Mouse (Mus musculus): Measurements from ENCODE around the gene Gm5127.

Gene Gm5127

GRCm38 (mm10) chrX:106582886-106583285, at the start of gene Gm5127:
TSS of gene Gm5127 (plus strand) at chrX:106583186.
- no peak for DNase-seq (ENCODE audit: low spot score in 2 of 2)

GRCm38 (mm10) chrX:106536359-106536758, 46.6 kb upstream of the Gm5127 start:
- DNase-seq (ENCODE audit: low spot score in 2 of 2) = no peak

GRCm38 (mm10) chrX:106555457-106555856, 27.5 kb upstream of the Gm5127 start:
- no peak for DNase-seq (ENCODE audit: low spot score in 2 of 2)

GRCm38 (mm10) chrX:106578966-106579365, 4.0 kb upstream of the Gm5127 start:
- no peak for DNase-seq (ENCODE audit: low spot score in 2 of 2)

- DNase-seq (ENCODE audit: low spot score in 2 of 2) = no peak
Observed at GRCm38 (mm10) chrX:106580410-106580809, 2.6 kb upstream of the Gm5127 start.

GRCm38 (mm10) chrX:106582197-106582596, 789 bp upstream of the Gm5127 start:
- no peak for DNase-seq (ENCODE audit: low spot score in 2 of 2)

- no peak for DNase-seq (ENCODE audit: low spot score in 2 of 2)
Observed at GRCm38 (mm10) chrX:106593914-106594313, 10.9 kb downstream of the Gm5127 start.

GRCm38 (mm10) chrX:106595904-106596303, 12.9 kb downstream of the Gm5127 start:
- peak in 1 of 2 experiments; percentile 1 for DNase-seq (ENCODE audit: low spot score in 2 of 2)

- DNase-seq (ENCODE audit: low spot score in 2 of 2) = no peak
Observed at GRCm38 (mm10) chrX:106602574-106603258, 19.7 kb downstream of the Gm5127 start.

- DNase-seq (ENCODE audit: low spot score in 2 of 2) = peak; percentile 1
Observed at GRCm38 (mm10) chrX:106603386-106603785, 20.4 kb downstream of the Gm5127 start, which contains the start of gene Cysltr1. TSS of gene Cysltr1 (minus strand) at chrX:106603679.

- DNase-seq (ENCODE audit: low spot score in 2 of 2) = no peak
Observed at GRCm38 (mm10) chrX:106622512-106622911, 39.5 kb downstream of the Gm5127 start.

GRCm38 (mm10) chrX:106623667-106624066, 40.7 kb downstream of the Gm5127 start:
- no peak for DNase-seq (ENCODE audit: low spot score in 2 of 2)

GRCm38 (mm10) chrX:106628514-106628913, 45.5 kb downstream of the Gm5127 start:
- no peak for DNase-seq (ENCODE audit: low spot score in 2 of 2)

- DNase-seq (ENCODE audit: low spot score in 2 of 2) = peak in 1 of 2 experiments; percentile 3
Observed at GRCm38 (mm10) chrX:106633543-106633942, 50.6 kb downstream of the Gm5127 start.

GRCm38 (mm10) chrX:106634799-106635541, 52.0 kb downstream of the Gm5127 start:
- DNase-seq (ENCODE audit: low spot score in 2 of 2) = peak in 1 of 2 experiments; percentile 9

GRCm38 (mm10) chrX:106662101-106662500, 79.1 kb downstream of the Gm5127 start:
- peak in 1 of 2 experiments; percentile 0 for DNase-seq (ENCODE audit: low spot score in 2 of 2)

- DNase-seq (ENCODE audit: low spot score in 2 of 2) = peak; percentile 2
Observed at GRCm38 (mm10) chrX:106704590-106704989, 121.6 kb downstream of the Gm5127 start.

- no peak for DNase-seq (ENCODE audit: low spot score in 2 of 2)
Observed at GRCm38 (mm10) chrX:106717160-106717559, 134.2 kb downstream of the Gm5127 start.

- no peak for DNase-seq (ENCODE audit: low spot score in 2 of 2)
Observed at GRCm38 (mm10) chrX:106742241-106742640, 159.3 kb downstream of the Gm5127 start.

GRCm38 (mm10) chrX:106755272-106755671, 172.3 kb downstream of the Gm5127 start:
- no peak for DNase-seq (ENCODE audit: low spot score in 2 of 2)

All from spleen, postnatal 36 days (tissue).